Mouse (Mus musculus): Measurements from ENCODE around the gene Fut7.

GRCm38 (mm10) chr2:25429435-25430180 is 6.5 kb downstream of the Fut7 start:
- no peak for TF ChIP-seq POLR2A (IDR thresholded peaks at IDR 0.05; ENCODE audit: borderline replicate concordance, low read depth, low read length)
- TF ChIP-seq CTCF (IDR thresholded peaks at IDR 0.05; ENCODE audit: low read depth, low read length), result no peak

Data from bone marrow macrophage, adult 2 months (primary cell).